Mouse (Mus musculus) spleen, adult 2 months (tissue): ENCODE data around the gene Sstr4.

ENCODE experiments used
- CTCF ChIP-seq: fragments of 200-500 bp; IDR thresholded peaks from 2 replicates; pipeline ENCODE4 v1.5.1; 2011; ENCODE audit warnings: mild to moderate bottlenecking, inconsistent platforms; ENCODE audit not compliant: insufficient read depth, insufficient read length, insufficient replicate concordance; ENCODE audit errors: extremely low read depth
- POLR2A ChIP-seq: fragments of 200-500 bp; IDR thresholded peaks from 2 replicates; pipeline ENCODE4 v1.6.1; 2011; ENCODE audit warnings: low read depth, low read length, inconsistent platforms

- TF ChIP-seq CTCF, result no peak
- no peak for TF ChIP-seq POLR2A
These were observed 33.4 kb downstream of the Sstr4 start for GRCm38 (mm10) chr2:148428523-148428922.
